Mouse (Mus musculus) midbrain, embryonic 15.5 days (tissue): ENCODE data around the gene Ptger3. TPM values are rescaled to one million over a fixed set of nuclear protein-coding genes. Genes with fewer than 3 reads are reported as not detected.

Experiments
- ATAC-seq: fragments of 200-750 bp; cut with Nextera tagmentation; replicated peaks from 2 replicates; pipeline ENCODE4 v1.8.0; 2017; ENCODE audit warnings: moderate TSS enrichment
- H3K27ac ChIP-seq: fragments of 300-500 bp; sonication (generic); 2 replicates; pipeline ENCODE4 v1.5.1; 2015; ENCODE audit warnings: mild to moderate bottlenecking, inconsistent platforms
- H3K27me3 ChIP-seq: fragments of 300-500 bp; sonication (generic); replicated peaks from 2 replicates; pipeline ENCODE4 v1.6.1; 2015; ENCODE audit warnings: inconsistent platforms
- H3K36me3 ChIP-seq: fragments of 300-500 bp; sonication (generic); replicated peaks from 2 replicates; pipeline ENCODE4 v1.6.1; 2015; ENCODE audit warnings: inconsistent platforms
- H3K4me1 ChIP-seq: fragments of 300-500 bp; sonication (generic); 2 replicates; pipeline ENCODE4 v1.6.1; 2015; ENCODE audit warnings: inconsistent platforms
- H3K4me2 ChIP-seq: fragments of 300-500 bp; sonication (generic); 2 replicates; pipeline ENCODE4 v1.6.1; 2015; ENCODE audit warnings: inconsistent platforms, mild to moderate bottlenecking, moderate library complexity
- H3K4me3 ChIP-seq: fragments of 300-500 bp; sonication (generic); 2 replicates; pipeline ENCODE4 v1.5.1; 2015; ENCODE audit warnings: mild to moderate bottlenecking, inconsistent platforms
- H3K9ac ChIP-seq: fragments of 300-500 bp; sonication (generic); 2 replicates; pipeline ENCODE4 v1.6.1; 2015; ENCODE audit warnings: mild to moderate bottlenecking, inconsistent platforms
- H3K9me3 ChIP-seq: fragments of 300-500 bp; sonication (generic); 2 replicates; pipeline ENCODE4 v1.6.1; 2016; ENCODE audit warnings: inconsistent platforms
- WGBS: fragments of 180-500 bp; shearing (Covaris S2); methylation state at CpG from one replicate; pipeline ENCODE4 v1.1.7; 2015; ENCODE audit warnings: mixed read lengths; 5-methylcytosine and 5-hydroxymethylcytosine counted together
- polyA plus RNA-seq: library from polyadenylated mRNA; unstranded; fragments of >200 nt; fragmentation: Nextera tagmentation; extraction: Ambion mirVana; gene quantifications from 2 replicates; pipeline ENCODE4 v1.2.1, GENCODE M21; 2015

The Ptger3 gene
- polyA plus RNA-seq = 3.3 and 4.0 TPM in 2 replicates

GRCm38 (mm10) chr3:157566725-157567565 lies at the start of gene Ptger3:
Ptger3 (plus strand) TSS chr3:157566892.
- Histone ChIP-seq H3K9ac (peak within 1 kb of the TSS; percentile 43), H3K9me3 (no peaks in the 10 kb centered on the region), H3K4me1 (peaks cover 12% of the 10 kb centered on the region), H3K4me2 (peak within 1 kb of the TSS; percentile 97), H3K36me3 (no peaks in the 10 kb centered on the region), H3K4me3 (peak within 1 kb of the TSS; percentile 52), H3K27me3 (peaks cover 34% of the 10 kb centered on the region), H3K27ac (no peak within 1 kb of the TSS)
- ATAC-seq = peak; percentile 84
- WGBS = under 1% methylated on average over 83 of the region's 84 CpGs

GRCm38 (mm10) chr3:157517992-157518391 lies 48.7 kb upstream of the Ptger3 start:
- Histone ChIP-seq H3K27me3 (no peaks in the 10 kb centered on the region; the same call in 1 of the 2 replicates), H3K4me1 (no peaks in the 10 kb centered on the region), H3K4me3 (no peak overlapping the region), H3K9ac (no peak overlapping the region), H3K36me3 (no peaks in the 10 kb centered on the region), H3K9me3 (no peaks in the 10 kb centered on the region), H3K4me2 (no peak overlapping the region), H3K27ac (no peak overlapping the region)
- no peak for ATAC-seq
- 77% methylated on average over 2 of the region's 2 CpGs for WGBS

GRCm38 (mm10) chr3:157520433-157520832 lies 46.3 kb upstream of the Ptger3 start:
- Histone ChIP-seq H3K4me3 (no peak overlapping the region), H3K4me2 (no peak overlapping the region), H3K9ac (no peak overlapping the region), H3K9me3 (no peaks in the 10 kb centered on the region), H3K27me3 (no peaks in the 10 kb centered on the region; the same call in none of the 2 replicates), H3K4me1 (no peaks in the 10 kb centered on the region), H3K36me3 (no peaks in the 10 kb centered on the region), H3K27ac (no peak overlapping the region)
- WGBS = 8% methylated on average over 1 of the region's 1 CpGs
- peak; percentile 87 for ATAC-seq

- H3K4me1 ChIP-seq = no peaks in the 10 kb centered on the region
- WGBS = 40% methylated on average over 1 of the region's 1 CpGs
- no peak for ATAC-seq
These were observed 42.9 kb upstream of the Ptger3 start for GRCm38 (mm10) chr3:157523834-157524233.

GRCm38 (mm10) chr3:157531585-157531984 lies 35.1 kb upstream of the Ptger3 start:
- no peak for ATAC-seq
- Histone ChIP-seq H3K4me3 (no peak overlapping the region), H3K9ac (no peak overlapping the region), H3K27ac (no peak overlapping the region), H3K36me3 (no peaks in the 10 kb centered on the region), H3K9me3 (no peaks in the 10 kb centered on the region), H3K4me1 (peaks cover 14% of the 10 kb centered on the region), H3K4me2 (no peak overlapping the region), H3K27me3 (peaks cover 37% of the 10 kb centered on the region)
- WGBS = 86% methylated on average over 2 of the region's 2 CpGs

More at GRCm38 (mm10) chr3:157523834-157524233, 42.9 kb upstream of the Ptger3 start:
- H3K27me3 ChIP-seq = peaks cover 3% of the 10 kb centered on the region
- H3K36me3 ChIP-seq = no peaks in the 10 kb centered on the region
- H3K9ac ChIP-seq = no peak overlapping the region
- H3K27ac ChIP-seq = no peak overlapping the region
- no peak overlapping the region for H3K4me2 ChIP-seq
- no peaks in the 10 kb centered on the region for H3K9me3 ChIP-seq
- no peak overlapping the region for H3K4me3 ChIP-seq

- Histone ChIP-seq H3K4me3 (peak within 1 kb of the TSS; percentile 77), H3K36me3 (peaks cover 4% of the 10 kb centered on the region; the same call in 1 of the 2 replicates), H3K9ac (peak within 1 kb of the TSS; percentile 84), H3K4me2 (peak within 1 kb of the TSS; percentile 77), H3K4me1 (peaks cover 14% of the 10 kb centered on the region), H3K27ac (peak within 1 kb of the TSS; percentile 97), H3K9me3 (no peaks in the 10 kb centered on the region), H3K27me3 (peaks cover 32% of the 10 kb centered on the region)
- peak; percentile 97 for ATAC-seq
- WGBS = under 1% methylated on average over 91 of the region's 91 CpGs
These were observed 32.5 kb upstream of the Ptger3 start, which contains the start of gene Zranb2 for GRCm38 (mm10) chr3:157533964-157534785. Zranb2 (plus strand) TSS chr3:157534160.

- Histone ChIP-seq H3K27me3 (peaks cover 25% of the 10 kb centered on the region), H3K9ac (peak overlapping the region; percentile 84), H3K4me1 (peaks cover 14% of the 10 kb centered on the region), H3K4me2 (peak overlapping the region; percentile 77), H3K9me3 (no peaks in the 10 kb centered on the region), H3K27ac (peak overlapping the region; percentile 97), H3K4me3 (peak overlapping the region; percentile 77), H3K36me3 (peaks cover 10% of the 10 kb centered on the region; the same call in 1 of the 2 replicates)
- peak; percentile 25 for ATAC-seq
- 3% methylated on average over 15 of the region's 15 CpGs for WGBS
These were observed 31.8 kb upstream of the Ptger3 start for GRCm38 (mm10) chr3:157534786-157535415.

- H3K9ac ChIP-seq = no peak overlapping the region
- H3K27me3 ChIP-seq = no peaks in the 10 kb centered on the region
- 0 out of 2 replicates have a peak, but pooled peaks have one; percentile 63 for ATAC-seq
- no peaks in the 10 kb centered on the region for H3K9me3 ChIP-seq
- H3K36me3 ChIP-seq = peaks cover 22% of the 10 kb centered on the region
- H3K4me1 ChIP-seq = no peaks in the 10 kb centered on the region
- H3K4me2 ChIP-seq = no peak overlapping the region
- no peak overlapping the region for H3K27ac ChIP-seq
- no peak overlapping the region for H3K4me3 ChIP-seq
- 94% methylated on average over 2 of the region's 2 CpGs for WGBS
These were observed 17.4 kb upstream of the Ptger3 start for GRCm38 (mm10) chr3:157549323-157549722.

GRCm38 (mm10) chr3:157549758-157550600 lies 16.7 kb upstream of the Ptger3 start:
- H3K9ac ChIP-seq = no peak overlapping the region
- no peak overlapping the region for H3K4me3 ChIP-seq
- peaks cover 19% of the 10 kb centered on the region; the same call in 1 of the 2 replicates for H3K36me3 ChIP-seq
- no peaks in the 10 kb centered on the region for H3K9me3 ChIP-seq
- 0 out of 2 replicates have a peak, but pooled peaks have one; percentile 20 for ATAC-seq
- H3K4me2 ChIP-seq = no peak overlapping the region
- H3K27ac ChIP-seq = no peak overlapping the region
- H3K4me1 ChIP-seq = no peaks in the 10 kb centered on the region
- WGBS = 94% methylated on average over 3 of the region's 3 CpGs
- no peaks in the 10 kb centered on the region for H3K27me3 ChIP-seq

GRCm38 (mm10) chr3:157565196-157565595 lies 1.5 kb upstream of the Ptger3 start:
- ATAC-seq = peak; percentile 28; the same call in 1 of the 2 replicates
- H3K9ac ChIP-seq = no peak overlapping the region
- no peak overlapping the region for H3K4me2 ChIP-seq
- no peaks in the 10 kb centered on the region for H3K9me3 ChIP-seq
- 5% methylated on average over 2 of the region's 2 CpGs for WGBS
- no peak overlapping the region for H3K4me3 ChIP-seq
- peaks cover 12% of the 10 kb centered on the region for H3K4me1 ChIP-seq
- no peak overlapping the region for H3K27ac ChIP-seq
- peaks cover 34% of the 10 kb centered on the region for H3K27me3 ChIP-seq
- H3K36me3 ChIP-seq = no peaks in the 10 kb centered on the region

GRCm38 (mm10) chr3:157567566-157568132 lies 957 bp downstream of the Ptger3 start:
- peaks cover 34% of the 10 kb centered on the region for H3K27me3 ChIP-seq
- peak overlapping the region; percentile 52 for H3K4me3 ChIP-seq
- H3K9me3 ChIP-seq = no peaks in the 10 kb centered on the region
- peaks cover 12% of the 10 kb centered on the region for H3K4me1 ChIP-seq
- H3K27ac ChIP-seq = no peak overlapping the region
- H3K4me2 ChIP-seq = peak overlapping the region; percentile 97
- peak; percentile 28 for ATAC-seq
- no peaks in the 10 kb centered on the region for H3K36me3 ChIP-seq
- H3K9ac ChIP-seq = peak overlapping the region; percentile 43
- WGBS = 3% methylated on average over 34 of the region's 34 CpGs
